Mouse (Mus musculus) intestine, postnatal 0 days (tissue): ENCODE data around the gene Bhmt. TPM values are rescaled to one million over a fixed set of nuclear protein-coding genes. Genes with fewer than 3 reads are reported as not detected.
A peak's percentile ranks its signal among the peaks of the same experiment; 100 is the strongest.

Experiments used
- ATAC-seq: fragments of 200-750 bp; cut with Nextera tagmentation; 2 replicates; pipeline ENCODE4 v1.8.0; 2017; ENCODE audit warnings: mild to moderate bottlenecking, moderate TSS enrichment, moderate library complexity
- H3K27ac ChIP-seq: fragments of 300-500 bp; sonication (generic); 2 replicates; pipeline ENCODE4 v1.5.1; 2014; ENCODE audit warnings: mild to moderate bottlenecking, low read depth, low read length, moderate library complexity
- H3K27me3 ChIP-seq: fragments of 300-500 bp; sonication (generic); replicated peaks from 2 replicates; pipeline ENCODE4 v1.6.1; 2014; ENCODE audit warnings: low read length, mixed read lengths; ENCODE audit not compliant: control insufficient read depth, insufficient read depth
- H3K36me3 ChIP-seq: fragments of 300-500 bp; sonication (generic); 2 replicates; pipeline ENCODE4 v1.6.1; 2014; ENCODE audit warnings: mild to moderate bottlenecking, moderate library complexity; ENCODE audit not compliant: control insufficient read depth, insufficient read depth
- H3K4me1 ChIP-seq: fragments of 300-500 bp; sonication (generic); replicated peaks from 2 replicates; pipeline ENCODE4 v1.6.1; 2014; ENCODE audit warnings: antibody characterized with exemption, low read length, mixed read lengths; ENCODE audit not compliant: control insufficient read depth, insufficient read depth
- H3K4me2 ChIP-seq: fragments of 300-500 bp; sonication (generic); replicated peaks from 2 replicates; pipeline ENCODE4 v1.6.1; 2014; ENCODE audit warnings: low read depth, mild to moderate bottlenecking, moderate library complexity
- H3K4me3 ChIP-seq: fragments of 300-500 bp; sonication (generic); 2 replicates; pipeline ENCODE4 v1.5.1; 2014; ENCODE audit warnings: low read depth, low read length
- H3K9ac ChIP-seq: fragments of 300-500 bp; sonication (generic); 2 replicates; pipeline ENCODE4 v1.6.1; 2014; ENCODE audit warnings: mild to moderate bottlenecking, low read depth, low read length
- H3K9me3 ChIP-seq: fragments of 300-500 bp; sonication (generic); 2 replicates; pipeline ENCODE4 v1.6.1; 2016; ENCODE audit warnings: mixed run types; ENCODE audit not compliant: control insufficient read depth
- CTCF ChIP-seq: sonication (generic); IDR thresholded peaks from 2 replicates; pipeline ENCODE4 v1.5.1; 2016; ENCODE audit warnings: low read depth, mild to moderate bottlenecking, control low read depth, antibody characterized with exemption, moderate library complexity
- WGBS: fragments of 180-500 bp; shearing (Covaris S2); extraction: QIAGEN DNeasy Blood & Tissue Kit; methylation state at CpG from one replicate; pipeline ENCODE4 v1.1.7; 2014; 5-methylcytosine and 5-hydroxymethylcytosine counted together
- polyA plus RNA-seq: library from polyadenylated mRNA; unstranded; fragments of >200 nt; fragmentation: Nextera tagmentation; extraction: Ambion mirVana; gene quantifications from 2 replicates; pipeline ENCODE4 v1.2.1, GENCODE M21; 2015

Bhmt gene
- polyA plus RNA-seq, 1 experiment from 2014 or later: 0.05 TPM

GRCm38 (mm10) chr13:93613771-93614170, 24.0 kb downstream of the Bhmt start:
- Histone ChIP-seq H3K27me3 (no peaks in the 10 kb centered on the region), H3K9me3 (no peaks in the 10 kb centered on the region), H3K36me3 (no peaks in the 10 kb centered on the region), H3K9ac (no peak overlapping the region), H3K4me3 (no peak overlapping the region), H3K27ac (no peak overlapping the region), H3K4me2 (no peak overlapping the region), H3K4me1 (no peaks in the 10 kb centered on the region)
- ATAC-seq: no peak
- TF ChIP-seq CTCF: peak; percentile 47
- 68% methylated on average over 4 of the region's 4 CpGs for WGBS

- TF ChIP-seq CTCF: peak; percentile 94
- Histone ChIP-seq H3K27ac (no peak overlapping the region), H3K9ac (no peak overlapping the region), H3K4me3 (no peak overlapping the region), H3K36me3 (no peaks in the 10 kb centered on the region), H3K27me3 (no peaks in the 10 kb centered on the region), H3K4me1 (no peaks in the 10 kb centered on the region), H3K4me2 (0 out of 2 replicates have a peak overlapping the region, but pooled peaks have one; percentile 0), H3K9me3 (no peaks in the 10 kb centered on the region)
- ATAC-seq: no peak
- WGBS: 47% methylated on average over 19 of the region's 19 CpGs
Measured at GRCm38 (mm10) chr13:93612660-93613607, 24.8 kb downstream of the Bhmt start.

GRCm38 (mm10) chr13:93608476-93608875, 29.3 kb downstream of the Bhmt start:
- no peak for TF ChIP-seq CTCF

GRCm38 (mm10) chr13:93607701-93608100, 30.1 kb downstream of the Bhmt start:
- no peak for TF ChIP-seq CTCF
- 99% methylated on average over 3 of the region's 3 CpGs for WGBS
- no peak for ATAC-seq

More at GRCm38 (mm10) chr13:93608476-93608875, 29.3 kb downstream of the Bhmt start:
- Histone ChIP-seq H3K4me2 (no peak overlapping the region), H3K4me1 (0 out of 2 replicates have a peak, but pooled peaks cover 5% of the 10 kb centered on the region), H3K27ac (no peak overlapping the region), H3K9ac (no peak overlapping the region), H3K9me3 (no peaks in the 10 kb centered on the region), H3K4me3 (no peak overlapping the region), H3K27me3 (no peaks in the 10 kb centered on the region), H3K36me3 (no peaks in the 10 kb centered on the region)
- no peak for ATAC-seq
- WGBS: 84% methylated on average over 2 of the region's 2 CpGs

GRCm38 (mm10) chr13:93606868-93607578, 30.7 kb downstream of the Bhmt start:
- Histone ChIP-seq H3K4me3 (no peak overlapping the region), H3K9ac (no peak overlapping the region), H3K9me3 (no peaks in the 10 kb centered on the region), H3K4me2 (no peak overlapping the region), H3K4me1 (0 out of 2 replicates have a peak, but pooled peaks cover 5% of the 10 kb centered on the region), H3K36me3 (no peaks in the 10 kb centered on the region), H3K27ac (no peak overlapping the region), H3K27me3 (no peaks in the 10 kb centered on the region)
- peak; percentile 81 for ATAC-seq
- no peak for TF ChIP-seq CTCF
- 59% methylated on average over 13 of the region's 13 CpGs for WGBS

More at GRCm38 (mm10) chr13:93607701-93608100, 30.1 kb downstream of the Bhmt start:
- H3K4me1 ChIP-seq: 0 out of 2 replicates have a peak, but pooled peaks cover 5% of the 10 kb centered on the region
- H3K27ac ChIP-seq: no peak overlapping the region
- H3K9me3 ChIP-seq: no peaks in the 10 kb centered on the region
- no peak overlapping the region for H3K4me3 ChIP-seq
- no peak overlapping the region for H3K4me2 ChIP-seq
- H3K27me3 ChIP-seq: no peaks in the 10 kb centered on the region
- no peaks in the 10 kb centered on the region for H3K36me3 ChIP-seq
- no peak overlapping the region for H3K9ac ChIP-seq

- Histone ChIP-seq H3K4me2 (no peak overlapping the region), H3K9ac (no peak overlapping the region), H3K4me3 (no peak overlapping the region), H3K9me3 (no peaks in the 10 kb centered on the region), H3K27me3 (no peaks in the 10 kb centered on the region), H3K4me1 (0 out of 2 replicates have a peak, but pooled peaks cover 5% of the 10 kb centered on the region), H3K27ac (no peak overlapping the region), H3K36me3 (no peaks in the 10 kb centered on the region)
- no peak for TF ChIP-seq CTCF
- no peak for ATAC-seq
- 55% methylated on average over 4 of the region's 4 CpGs for whole genome bisulfite sequencing
Measured at GRCm38 (mm10) chr13:93604698-93605097, 33.1 kb downstream of the Bhmt start.
